In genomic region chr4:148236664-148237063, GRCm38 (mm10) we compare ENCODE assay signal across 23 mouse cellular contexts. TPM values are rescaled to one million over a fixed set of nuclear protein-coding genes. Genes with fewer than 3 reads are reported as not detected.
"Had no signal": no experiment of that assay in that cellular context is flagged by ENCODE, and none has a peak within 500 bp of the region (broad histone marks: within the 10 kb centered on the region; RNA-seq: fewer than 3 reads in every experiment).

No protein-coding gene starts in this region.

- H3K27me3 ChIP-seq: kidney, embryonic 15.5 days; limb, embryonic 15.5 days had no signal

- DNase-seq: kidney, adult 11 months; kidney, adult 8-10 months; kidney, postnatal 10 days; kidney, postnatal 36 days; layer of hippocampus, postnatal 36 days; left cerebral cortex, postnatal 4 days; liver, postnatal 0 days; lung, embryonic 14.5 days; right cerebral cortex, adult 18-20 months; right cerebral cortex, postnatal 25 days; thymus, adult 18-20 months; thymus, postnatal 36 days had no signal

- ATAC-seq: intestine, embryonic 15.5 days; liver, postnatal 0 days; lung, postnatal 0 days had no signal

- H3K27ac ChIP-seq: intestine, embryonic 15.5 days; kidney, embryonic 15.5 days; left cerebral cortex, adult 2 months; limb, embryonic 12.5 days; limb, embryonic 15.5 days; liver, embryonic 14.5 days; macrophage had no signal

- H3K36me3 ChIP-seq: intestine, embryonic 15.5 days; kidney, embryonic 15.5 days; limb, embryonic 12.5 days; limb, embryonic 15.5 days had no signal

- H3K4me3 ChIP-seq: intestine, embryonic 15.5 days; kidney, embryonic 15.5 days; left cerebral cortex, adult 2 months; limb, embryonic 12.5 days; limb, embryonic 15.5 days had no signal

- H3K9ac ChIP-seq: intestine, embryonic 15.5 days; kidney, embryonic 15.5 days; limb, embryonic 12.5 days; limb, embryonic 15.5 days; liver, embryonic 14.5 days; liver, postnatal 0 days; lung, embryonic 14.5 days had no signal

- H3K4me1 ChIP-seq: intestine, embryonic 15.5 days; limb, embryonic 12.5 days; limb, embryonic 15.5 days had no signal

- H3K9me3 ChIP-seq: intestine, embryonic 15.5 days; kidney, embryonic 15.5 days; limb, embryonic 12.5 days; limb, embryonic 15.5 days had no signal

- H3K4me2 ChIP-seq: intestine, embryonic 15.5 days; kidney, embryonic 15.5 days; limb, embryonic 12.5 days; limb, embryonic 15.5 days; liver, embryonic 11.5 days; lung, embryonic 14.5 days had no signal

RNA-seq across cellular contexts. Expression of gene Disp3, which starts 51.1 kb away (rescaled TPM):
- total RNA-seq: megakaryocyte, adult 5-6 weeks; neutrophil, adult 5-6 weeks had no signal
- polyA plus RNA-seq: liver, embryonic 11.5 days; liver, embryonic 14.5 days; liver, postnatal 0 days; macrophage had no signal
